Mouse (Mus musculus) heart, embryonic 14.5 days (tissue): Measurements from ENCODE around the gene Pim2. TPM values are rescaled to one million over a fixed set of nuclear protein-coding genes. Genes with fewer than 3 reads are reported as not detected.

Experiments
- ATAC-seq: fragments of 200-750 bp; cut with Nextera tagmentation; 2 replicates; pipeline ENCODE4 v1.8.0; 2017; ENCODE audit warnings: low read depth, moderate TSS enrichment; ENCODE audit not compliant: insufficient number of reproducible peaks, insufficient read depth, low FRiP score
- H3K27ac ChIP-seq, 2 experiments: fragments of 200-500 bp in 1 of 2; fragments of 300-500 bp in 1 of 2; sonication (generic) in 1 of 2; replicated peaks in 1 of 2; 2 replicates each; pipeline ENCODE4 v1.5.1; 2012 to 2014; ENCODE audit warnings: low read depth in 2 of 2, low read length in 2 of 2, control low read depth in 1 of 2, mild to moderate bottlenecking in 1 of 2, mixed read lengths in 1 of 2; ENCODE audit not compliant: control insufficient read depth in 1 of 2, insufficient read depth in 1 of 2
- H3K27me3 ChIP-seq: fragments of 300-500 bp; sonication (generic); 2 replicates; pipeline ENCODE4 v1.6.1; 2014; ENCODE audit warnings: mild to moderate bottlenecking, low read length, control low read depth; ENCODE audit not compliant: control insufficient read depth, insufficient read depth
- H3K36me3 ChIP-seq: fragments of 300-500 bp; sonication (generic); 2 replicates; pipeline ENCODE4 v1.6.1; 2014; ENCODE audit warnings: mild to moderate bottlenecking, control low read depth, low read length, mixed read lengths; ENCODE audit not compliant: control insufficient read depth, insufficient read depth
- H3K4me1 ChIP-seq, 2 experiments: fragments of 200-500 bp in 1 of 2; fragments of 300-500 bp in 1 of 2; sonication (generic) in 1 of 2; 2 replicates each; pipeline ENCODE4 v1.6.1; 2012 to 2014; ENCODE audit warnings: low read length in 2 of 2, control low read depth in 1 of 2, mixed read lengths in 1 of 2; ENCODE audit not compliant: control insufficient read depth in 2 of 2, insufficient read depth in 2 of 2
- H3K4me2 ChIP-seq: fragments of 300-500 bp; sonication (generic); 2 replicates; pipeline ENCODE4 v1.6.1; 2014; ENCODE audit warnings: mild to moderate bottlenecking, low read length
- H3K4me3 ChIP-seq, 2 experiments: fragments of 200-500 bp in 1 of 2; fragments of 300-500 bp in 1 of 2; sonication (generic) in 1 of 2; 2 replicates each; pipeline ENCODE4 v1.5.1; 2012 to 2014; ENCODE audit warnings: low read length in 2 of 2, mild to moderate bottlenecking in 2 of 2, control low read depth in 1 of 2, low read depth in 1 of 2, moderate library complexity in 1 of 2; ENCODE audit not compliant: control insufficient read depth in 1 of 2, insufficient read depth in 1 of 2
- H3K9ac ChIP-seq: fragments of 300-500 bp; sonication (generic); 2 replicates; pipeline ENCODE4 v1.6.1; 2014; ENCODE audit warnings: mild to moderate bottlenecking, low read length
- H3K9me3 ChIP-seq: fragments of 300-500 bp; sonication (generic); 2 replicates; pipeline ENCODE4 v1.6.1; 2016; ENCODE audit warnings: low read length, control low read depth; ENCODE audit not compliant: control insufficient read depth
- WGBS: fragments of 180-500 bp; shearing (Covaris S2); extraction: QIAGEN DNeasy Blood & Tissue Kit; methylation state at CpG from one replicate; pipeline ENCODE4 v1.1.7; 2014; 5-methylcytosine and 5-hydroxymethylcytosine counted together
- polyA plus RNA-seq: library from polyadenylated mRNA; unstranded; fragments of >200 nt; fragmentation: Nextera tagmentation; extraction: Ambion mirVana; gene quantifications from 2 replicates; pipeline ENCODE4 v1.2.1, GENCODE M21; 2014

Gene Pim2
- polyA plus RNA-seq, 1 experiment from 2014 or later, result 4.9 TPM

DNA sequence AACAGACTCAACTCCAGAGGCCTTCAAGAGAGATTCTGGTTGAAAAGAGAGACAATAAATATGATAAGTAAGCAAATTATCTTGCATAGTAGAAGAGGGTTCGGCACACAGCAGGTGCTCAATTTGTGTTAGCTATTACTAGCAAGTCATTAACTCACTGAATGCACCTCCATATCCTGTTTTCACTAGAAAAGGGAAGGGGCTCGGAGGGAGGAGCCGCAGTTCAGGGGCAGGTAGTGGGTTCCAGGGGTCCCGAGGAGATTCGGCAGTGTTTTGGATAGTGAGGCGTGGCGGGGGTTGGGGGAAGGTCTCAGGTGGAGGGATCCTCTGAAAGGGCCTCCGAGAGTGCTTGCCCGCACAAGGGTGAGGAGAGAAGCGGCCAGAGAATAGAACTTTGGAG lies 49.1 kb downstream of the Pim2 start:
- no peak for ATAC-seq
- peak overlapping the region; percentile 34; the same call in 1 of the 2 replicates for H3K4me2 ChIP-seq
- no peak overlapping the region for H3K27ac ChIP-seq
- 25% methylated on average over 10 of the region's 10 CpGs for WGBS
- no peaks in the 10 kb centered on the region for H3K9me3 ChIP-seq
- no peak overlapping the region for H3K4me3 ChIP-seq
- H3K27me3 ChIP-seq, result peaks cover 60% of the 10 kb centered on the region
- no peaks in the 10 kb centered on the region for H3K4me1 ChIP-seq
- H3K9ac ChIP-seq, result no peak overlapping the region
- H3K36me3 ChIP-seq, result peaks cover 20% of the 10 kb centered on the region; the same call in 1 of the 2 replicates

DNA sequence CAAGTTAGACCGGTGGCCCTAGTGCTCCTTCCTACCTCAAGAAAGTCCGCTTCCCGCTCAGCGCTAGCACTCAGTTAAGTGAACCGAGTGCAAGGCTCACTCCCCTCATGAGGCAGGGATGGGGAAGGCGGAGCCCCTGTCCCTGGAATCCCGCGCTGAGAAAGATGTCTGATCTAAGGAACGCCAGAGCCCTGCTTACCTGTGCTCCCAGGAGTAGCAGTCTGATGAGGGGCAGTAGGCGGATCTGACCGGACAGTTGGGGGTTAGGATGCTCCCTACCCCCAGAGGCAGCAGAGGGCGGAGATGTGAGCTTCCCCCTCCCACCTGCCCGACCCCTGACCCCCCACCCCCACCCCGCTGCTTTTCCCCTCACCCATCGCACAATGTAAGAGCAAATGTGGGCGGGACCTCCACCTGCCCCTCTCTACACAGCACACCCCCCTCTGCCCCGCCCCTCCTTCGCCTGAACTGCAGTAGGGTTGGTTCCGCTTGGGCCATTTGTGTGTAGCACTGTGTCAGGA lies 50.3 kb downstream of the Pim2 start, which contains the start of gene Eras:
Eras (minus strand) TSS at position 338 of the 521 bp plus-strand sequence.
- ATAC-seq, result no peak
- no peaks in the 10 kb centered on the region for H3K9me3 ChIP-seq
- no peaks in the 10 kb centered on the region for H3K4me1 ChIP-seq
- H3K4me2 ChIP-seq, result peak within 1 kb of the TSS; percentile 34
- 17% methylated on average over 18 of the region's 19 CpGs for WGBS
- no peak within 1 kb of the TSS for H3K9ac ChIP-seq
- H3K36me3 ChIP-seq, result peaks cover 28% of the 10 kb centered on the region; the same call in 1 of the 2 replicates
- H3K27me3 ChIP-seq, result peaks cover 48% of the 10 kb centered on the region
- no peak within 1 kb of the TSS for H3K27ac ChIP-seq
- no peak within 1 kb of the TSS for H3K4me3 ChIP-seq

Other genes starting within 250 kb of the Pim2 start
- gene Syp, start 239.8 kb upstream of the Pim2 start, polyA plus RNA-seq, result 0.24 and 2.0 TPM in 2 replicates
- gene Prickle3, start 221.0 kb upstream of the Pim2 start, polyA plus RNA-seq, result 6.2 and 7.8 TPM in 2 replicates
- 194 and 196 TPM in 2 replicates for gene Plp2, start 206.9 kb upstream of the Pim2 start, polyA plus RNA-seq
- 0.54 and 0.74 TPM in 2 replicates for gene Magix, start 197.0 kb upstream of the Pim2 start, polyA plus RNA-seq
- gene Gpkow, start 181.1 kb upstream of the Pim2 start, polyA plus RNA-seq, result 33.5 TPM in 2 replicates
- 18.5 and 24.0 TPM in 2 replicates for gene Wdr45, start 163.9 kb upstream of the Pim2 start, polyA plus RNA-seq
- not detected in 2 replicates for gene Gm45208, start 156.0 kb upstream of the Pim2 start, polyA plus RNA-seq
- 36.3 and 40.8 TPM in 2 replicates for gene Praf2, start 149.8 kb upstream of the Pim2 start, polyA plus RNA-seq
- gene Ccdc120, start 127.4 kb upstream of the Pim2 start, polyA plus RNA-seq, result 4.7 and 5.9 TPM in 2 replicates
- 13.1 and 14.5 TPM in 2 replicates for gene Tfe3, start 115.7 kb upstream of the Pim2 start, polyA plus RNA-seq
- gene Gripap1, start 88.5 kb upstream of the Pim2 start, polyA plus RNA-seq, result 25.0 and 26.6 TPM in 2 replicates
- gene Kcnd1, start 56.0 kb upstream of the Pim2 start, polyA plus RNA-seq, result 1.8 and 1.9 TPM in 2 replicates
- 16.2 and 19.9 TPM in 2 replicates for gene Otud5, start 36.9 kb upstream of the Pim2 start, polyA plus RNA-seq
- 15.2 and 18.3 TPM in 2 replicates for gene Slc35a2, start 5.8 kb downstream of the Pim2 start, polyA plus RNA-seq
- 61.9 and 65.1 TPM in 2 replicates for gene Pqbp1, start 21.0 kb downstream of the Pim2 start, polyA plus RNA-seq
- 132 and 159 TPM in 2 replicates for gene Timm17b, start 21.1 kb downstream of the Pim2 start, polyA plus RNA-seq
- gene Gm10491, start 29.6 kb downstream of the Pim2 start, polyA plus RNA-seq, result not detected in 2 replicates
- not detected in 2 replicates for gene Gm10490, start 31.3 kb downstream of the Pim2 start, polyA plus RNA-seq
- 0.09 and 0.63 TPM in 2 replicates for gene Pcsk1n, start 41.6 kb downstream of the Pim2 start, polyA plus RNA-seq
- not detected in 2 replicates for gene Eras, start 50.3 kb downstream of the Pim2 start, polyA plus RNA-seq
- 25.3 and 26.5 TPM in 2 replicates for gene Hdac6, start 69.6 kb downstream of the Pim2 start, polyA plus RNA-seq
- 0.24 and 0.54 TPM in 2 replicates for gene Gata1, start 99.8 kb downstream of the Pim2 start, polyA plus RNA-seq
- not detected in 2 replicates for gene Glod5, start 140.2 kb downstream of the Pim2 start, polyA plus RNA-seq
- gene Suv39h1, start 196.5 kb downstream of the Pim2 start, polyA plus RNA-seq, result 28.4 and 28.9 TPM in 2 replicates
- 0.24 and 0.54 TPM in 2 replicates for gene Was, start 212.2 kb downstream of the Pim2 start, polyA plus RNA-seq